Mouse (Mus musculus) right cerebral cortex, postnatal 25 days (tissue): ENCODE measurements around the gene Cdc42bpb.

Experiments used
- DNase-seq: peaks from one replicate; pipeline ENCODE4 v3.0.0; 2022

Cdc42bpb gene

DNA sequence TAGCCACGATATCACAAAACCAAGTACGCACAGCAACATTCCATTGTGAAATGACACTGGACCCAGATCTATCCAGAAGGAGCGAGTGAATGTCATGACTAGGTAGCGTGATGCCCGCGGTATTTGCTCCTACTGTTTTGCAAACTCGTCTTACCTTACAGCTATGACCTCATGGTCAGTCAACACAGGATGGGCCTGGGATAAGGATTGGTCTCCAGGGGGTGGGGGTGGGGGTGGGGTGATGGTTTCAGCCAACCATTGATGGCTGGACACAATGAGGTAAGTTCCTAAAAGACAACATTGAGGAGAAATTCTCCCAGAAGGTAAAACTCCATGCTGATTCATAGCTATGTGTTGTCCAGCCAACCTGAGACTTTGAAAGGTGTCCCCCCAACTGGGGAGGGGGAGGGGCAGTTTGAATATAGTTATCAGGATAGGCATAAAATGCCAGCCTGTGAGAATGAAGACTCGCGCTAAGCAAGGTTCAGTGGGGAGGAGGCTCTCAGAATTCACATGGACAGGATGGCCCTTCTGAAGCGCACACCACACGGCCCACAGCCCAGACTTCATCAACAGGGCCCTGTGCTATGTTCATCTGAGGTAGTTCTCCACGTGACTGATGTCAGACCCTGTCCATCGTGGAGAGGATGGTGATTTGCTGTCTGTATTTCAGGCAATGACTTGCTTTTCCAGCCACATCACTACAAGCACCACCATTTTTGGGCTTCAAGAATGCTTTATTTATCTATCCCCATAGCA is 8.5 kb upstream of the Cdc42bpb start:
- no peak for DNase-seq

DNA sequence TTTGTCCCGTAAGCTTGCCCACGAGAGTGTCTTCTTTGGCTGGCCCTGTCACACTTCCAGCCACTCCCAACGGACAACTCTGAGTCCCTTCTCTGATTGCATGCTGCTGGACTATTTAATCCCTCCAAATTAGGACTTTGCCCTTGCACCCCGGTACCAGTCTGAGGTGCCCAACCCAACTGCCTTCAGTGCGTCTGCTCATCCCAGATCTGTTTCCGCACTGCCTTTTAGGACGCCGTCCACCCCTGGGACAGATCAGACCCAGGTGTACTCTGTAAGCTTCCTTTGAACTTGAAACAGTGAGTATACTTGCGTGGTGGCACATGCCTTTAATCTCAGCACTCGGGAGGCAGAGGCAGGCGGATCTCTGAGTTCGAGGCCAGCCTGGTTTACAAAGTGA is 1.3 kb upstream of the Cdc42bpb start:
- no peak for DNase-seq

DNA sequence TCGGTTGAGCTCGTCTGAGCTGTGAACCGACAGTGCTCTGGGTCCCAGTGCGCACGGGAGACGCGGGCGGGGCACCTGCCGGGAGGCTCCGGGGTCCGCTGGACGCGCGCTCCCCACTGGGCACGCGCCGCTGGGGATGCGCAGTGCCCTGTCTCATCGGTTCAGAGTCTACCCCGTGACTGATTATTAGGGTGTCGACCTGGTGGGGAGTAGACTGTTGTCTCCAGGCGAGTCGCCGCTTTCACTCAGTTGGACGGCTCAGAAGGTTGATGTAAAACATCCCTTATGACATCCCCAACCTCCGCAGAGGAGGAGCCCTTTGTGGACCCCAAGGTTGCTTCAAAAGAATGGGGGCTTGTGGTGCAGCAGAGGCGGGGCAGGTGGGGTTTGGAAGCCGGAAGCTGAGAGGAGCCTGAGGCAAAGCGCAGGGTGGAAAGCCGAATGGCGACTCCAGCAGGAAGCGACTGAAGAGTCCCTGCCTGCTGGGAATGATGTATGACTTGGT is 520 bp upstream of the Cdc42bpb start:
- no peak for DNase-seq

- no peak for DNase-seq
Measured at GRCm38 (mm10) chr12:111376826-111377331, 639 bp downstream of the Cdc42bpb start.

DNA sequence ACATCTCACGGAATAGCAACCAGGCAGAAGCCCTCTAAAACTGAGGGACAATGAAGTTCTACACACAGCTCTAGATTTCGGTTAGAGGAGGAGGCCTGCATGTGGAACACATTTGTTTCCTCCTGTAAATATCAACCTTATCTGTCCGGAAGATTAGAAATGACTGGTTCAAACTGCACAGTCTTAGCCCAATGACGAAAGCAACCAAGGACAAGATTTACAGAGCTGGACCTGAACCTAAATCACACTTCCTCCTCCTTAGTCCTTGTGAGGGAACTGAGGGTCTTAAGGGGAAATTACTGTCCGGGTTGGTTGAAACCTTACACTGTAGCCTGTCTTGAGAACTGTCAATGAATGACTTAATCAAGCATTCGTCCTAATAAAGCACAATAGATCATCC is 1.5 kb downstream of the Cdc42bpb start:
- no peak for DNase-seq

DNA sequence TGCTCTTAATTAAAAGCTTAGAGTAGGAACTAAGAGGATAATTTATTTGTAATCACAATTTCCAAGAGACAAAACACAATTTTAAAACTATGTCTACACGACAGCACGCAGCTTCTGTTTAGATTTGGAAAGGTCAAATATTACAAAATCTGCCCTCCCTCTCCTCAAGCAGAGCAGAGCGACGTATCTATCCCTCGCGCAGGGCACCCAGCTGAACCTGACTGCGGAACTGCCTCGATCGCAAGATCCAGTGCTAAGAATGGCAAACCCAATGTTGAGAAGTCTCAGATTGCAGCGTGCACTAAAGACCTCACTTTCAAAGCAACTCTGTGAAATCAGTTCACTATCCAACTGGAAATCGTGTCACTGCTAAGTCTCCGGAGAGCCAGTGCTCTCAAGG is 2.0 kb downstream of the Cdc42bpb start:
- no peak for DNase-seq

DNA sequence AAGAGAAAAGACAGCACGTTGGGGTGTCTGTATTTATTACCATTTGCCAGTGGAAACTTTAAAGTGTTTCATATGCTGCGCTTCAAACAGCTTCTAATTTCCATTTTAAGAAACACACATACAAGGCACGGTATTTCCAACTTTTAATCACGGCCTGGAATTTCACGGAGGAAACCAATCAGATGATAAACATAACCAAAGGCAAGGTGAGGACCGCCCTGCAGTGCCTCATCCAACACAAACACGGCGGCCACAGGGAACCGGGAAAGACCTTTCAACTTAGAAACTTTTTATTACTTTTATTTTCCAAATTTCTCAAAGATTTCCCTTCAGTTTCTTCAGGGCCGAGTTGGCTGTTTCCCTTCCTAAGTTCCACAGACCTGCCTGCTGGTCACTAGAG is 2.8 kb downstream of the Cdc42bpb start:
- no peak for DNase-seq

DNA sequence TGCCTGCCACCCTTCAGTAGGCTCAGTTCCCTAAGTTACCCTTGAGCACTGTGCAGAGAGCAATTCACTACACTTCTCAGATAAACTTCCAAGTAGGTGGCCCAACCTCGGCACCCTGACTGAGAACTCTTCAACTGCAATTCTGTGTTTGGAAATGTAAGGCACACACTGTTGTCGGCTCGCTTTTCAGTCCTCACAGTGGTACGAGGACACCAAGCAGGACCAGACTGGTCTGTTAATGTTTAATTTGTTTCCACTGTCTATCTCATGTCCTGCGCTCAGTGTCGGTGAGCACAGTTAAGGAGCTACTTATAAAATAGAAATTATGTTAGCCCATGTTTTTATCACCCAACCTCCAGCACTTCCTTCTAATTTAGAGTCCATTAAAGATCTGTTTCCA is 4.1 kb downstream of the Cdc42bpb start:
- DNase-seq: no peak

- no peak for DNase-seq
Measured at GRCm38 (mm10) chr12:111371905-111372304, 5.6 kb downstream of the Cdc42bpb start.

GRCm38 (mm10) chr12:111370249-111370648 is 7.3 kb downstream of the Cdc42bpb start:
- no peak for DNase-seq

DNA sequence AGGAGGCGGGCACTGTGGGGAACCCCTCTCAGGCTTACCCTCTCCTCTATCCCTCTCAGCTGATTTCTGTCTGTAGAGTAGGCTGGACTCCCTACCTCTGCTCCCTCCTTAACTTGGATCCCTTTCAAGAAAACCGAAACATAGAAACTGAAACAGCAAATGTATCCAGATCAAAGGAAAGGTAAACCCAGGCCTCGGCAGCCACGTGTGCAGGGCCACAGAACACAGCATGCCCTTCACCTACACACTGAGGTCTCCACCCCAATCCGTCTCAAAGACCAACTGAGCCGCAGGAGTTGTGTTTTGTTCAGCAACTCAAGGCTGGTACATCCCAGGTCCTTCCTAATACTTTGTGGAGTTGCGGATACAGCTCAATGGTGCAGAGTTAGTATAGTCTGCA is 10.5 kb downstream of the Cdc42bpb start:
- DNase-seq: no peak

DNA sequence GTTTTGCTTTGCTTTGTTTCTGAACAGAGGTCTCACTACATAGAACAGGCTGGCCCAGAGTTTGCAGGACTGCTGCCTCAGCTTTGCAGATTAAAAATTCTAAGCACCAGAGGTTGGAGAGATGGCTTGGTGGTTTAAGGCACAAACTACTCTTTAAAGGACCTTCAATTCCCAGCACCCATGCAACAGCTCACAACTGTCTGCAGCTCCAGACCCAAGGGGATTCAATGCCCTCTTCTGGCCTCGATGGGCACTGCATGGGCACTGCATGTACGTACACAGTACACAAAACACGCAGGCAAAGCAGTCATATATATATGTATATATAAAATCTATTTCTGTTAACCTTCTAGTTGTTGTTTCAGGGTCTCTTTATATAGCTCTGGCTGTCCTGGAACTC is 13.3 kb downstream of the Cdc42bpb start:
- DNase-seq: no peak

DNA sequence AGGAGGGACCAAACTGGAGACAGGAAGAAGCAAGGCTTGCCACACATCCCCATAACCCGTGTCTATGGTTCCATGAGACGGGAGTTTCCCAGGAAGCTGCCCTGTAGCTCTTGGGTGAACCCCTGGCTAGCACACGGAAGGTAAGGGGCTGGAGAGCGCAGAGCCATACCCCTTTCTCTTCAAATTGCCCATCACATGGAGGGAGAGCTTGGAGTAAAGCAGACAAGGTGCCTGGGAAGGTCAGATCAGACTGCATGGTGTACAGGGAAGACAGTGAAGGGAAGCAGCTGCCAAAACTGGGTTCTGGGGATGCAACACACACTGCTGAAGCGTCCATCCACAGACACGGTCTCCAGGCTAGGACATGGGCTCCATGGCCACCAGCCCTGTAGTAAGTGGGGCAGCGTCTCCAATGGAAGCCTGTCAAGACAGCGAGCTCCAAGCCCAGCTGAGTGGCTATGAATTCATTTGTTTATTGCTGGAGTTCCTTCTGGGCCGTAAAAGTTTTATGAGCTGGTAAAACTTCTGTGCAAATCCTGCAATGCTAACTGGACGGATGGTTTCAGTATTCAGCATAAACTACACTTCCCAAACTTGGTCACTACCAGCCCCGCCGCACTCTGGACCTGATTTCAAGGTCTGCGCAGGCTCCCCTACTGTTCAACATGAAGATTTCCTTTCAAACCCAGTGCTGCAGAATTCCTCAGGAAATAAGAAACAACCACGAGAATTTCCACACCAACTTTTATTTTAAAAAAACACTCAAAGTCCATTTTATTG is 16.0 kb downstream of the Cdc42bpb start:
- DNase-seq: no peak

GRCm38 (mm10) chr12:111360671-111361070 is 16.8 kb downstream of the Cdc42bpb start:
- no peak for DNase-seq

GRCm38 (mm10) chr12:111356216-111356615 is 21.3 kb downstream of the Cdc42bpb start:
- no peak for DNase-seq

- no peak for DNase-seq
Measured at GRCm38 (mm10) chr12:111354142-111354541, 23.4 kb downstream of the Cdc42bpb start.

- DNase-seq: no peak
Measured at GRCm38 (mm10) chr12:111353439-111353915, 24.0 kb downstream of the Cdc42bpb start.

- DNase-seq: no peak
Measured at GRCm38 (mm10) chr12:111353008-111353407, 24.5 kb downstream of the Cdc42bpb start.

GRCm38 (mm10) chr12:111352520-111352919 is 25.0 kb downstream of the Cdc42bpb start:
- DNase-seq: no peak

GRCm38 (mm10) chr12:111349540-111350231 is 27.8 kb downstream of the Cdc42bpb start:
- no peak for DNase-seq

- DNase-seq: no peak
Measured at GRCm38 (mm10) chr12:111343956-111344355, 33.6 kb downstream of the Cdc42bpb start.

GRCm38 (mm10) chr12:111340692-111341091 is 36.8 kb downstream of the Cdc42bpb start:
- DNase-seq: no peak

DNA sequence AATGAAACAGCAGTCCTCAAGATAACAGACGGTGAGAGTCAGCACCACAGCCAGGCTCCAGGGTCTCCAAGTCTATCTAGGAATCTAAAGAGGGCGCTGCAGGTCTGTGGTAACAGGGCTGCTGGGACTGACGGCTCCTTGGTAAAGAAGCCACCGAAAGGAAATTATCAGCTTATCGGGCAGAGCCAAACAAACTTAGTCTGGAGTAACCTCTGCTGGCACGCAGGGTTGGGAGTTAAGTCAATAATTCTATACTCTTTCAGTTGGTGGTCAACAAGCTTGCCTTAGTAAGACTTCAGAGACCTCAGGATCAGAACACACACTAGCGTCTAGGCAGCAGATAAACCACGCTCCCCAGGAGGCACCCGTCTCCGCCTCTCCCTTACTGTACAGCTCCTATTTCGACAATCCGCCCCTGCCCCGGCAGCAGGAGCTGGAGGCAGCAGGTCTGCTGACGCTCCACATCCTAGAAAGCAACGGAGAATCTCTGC is 39.6 kb downstream of the Cdc42bpb start:
- DNase-seq: no peak
